Mouse (Mus musculus) v-Abl transformed pro-B cells (cell line): Measurements from ENCODE around the gene Cmya5.

Experiments used
- in situ Hi-C, 2 experiments: fragments of 400-800 bp; cut with MboI; formaldehyde crosslinking; loops; one replicate each; pipeline ENCODE4 v1.15.1; 2025; ENCODE audit not compliant: unreplicated experiment in 2 of 2

The Cmya5 gene

DNA sequence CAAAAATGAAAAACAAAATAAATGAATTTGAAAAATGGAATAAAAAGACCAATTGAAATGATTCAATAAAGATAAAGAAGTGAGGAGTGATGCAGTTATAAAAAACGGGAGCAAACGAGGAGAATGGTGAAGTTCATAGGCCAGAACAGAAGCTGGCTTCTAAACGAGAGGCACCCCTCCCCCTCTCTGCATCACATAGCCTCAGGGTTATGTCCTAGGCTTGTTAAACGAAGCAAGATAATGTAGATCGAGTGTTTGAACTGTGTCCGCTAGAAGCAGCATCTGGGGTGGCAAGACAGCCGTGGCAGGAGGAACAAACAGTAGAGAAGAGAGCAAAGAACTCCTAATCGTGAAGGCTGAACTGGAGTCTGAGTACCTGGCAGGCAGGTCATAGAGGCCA, 74.1 kb downstream of the Cmya5 start:
- in situ Hi-C loops: no loop called here

DNA sequence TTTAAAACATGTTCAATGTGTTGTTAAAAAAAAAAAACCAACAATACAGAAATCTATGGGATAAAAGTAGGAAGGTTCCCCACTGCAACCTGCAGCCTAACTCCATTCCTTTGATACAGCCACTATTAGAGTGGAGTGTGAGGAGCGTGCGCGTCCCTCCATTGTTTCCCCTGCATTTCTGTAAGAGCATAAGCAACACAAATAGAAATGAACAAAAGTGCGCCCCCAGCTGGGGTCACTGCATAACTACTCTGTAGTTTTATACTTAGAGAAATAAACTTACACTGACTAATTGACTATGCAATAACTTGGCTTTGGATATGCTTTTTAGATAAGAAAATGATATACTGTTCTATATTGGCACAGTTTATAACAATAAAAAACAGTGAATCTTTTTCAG, 75.0 kb downstream of the Cmya5 start:
- in situ Hi-C loops: no loop called here

DNA sequence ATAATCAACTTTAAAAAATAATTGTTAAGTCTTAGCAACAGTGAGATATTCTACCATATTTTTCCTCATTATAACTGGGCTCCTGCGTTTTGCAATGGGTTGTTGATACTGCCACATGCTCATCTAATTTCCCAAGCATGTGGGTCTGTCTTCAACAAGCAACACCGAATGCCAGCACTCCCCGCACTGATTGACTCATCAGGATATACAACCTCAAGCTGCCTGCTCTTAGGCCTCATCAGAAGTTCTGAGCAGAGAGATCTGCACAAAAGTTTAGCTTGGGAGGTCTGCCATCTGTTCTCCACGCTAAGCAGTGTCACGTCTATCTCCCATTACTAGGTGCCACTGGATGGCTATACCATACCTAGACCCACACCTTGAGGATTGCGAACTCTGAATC, 76.2 kb downstream of the Cmya5 start:
- in situ Hi-C loops: no loop called here

DNA sequence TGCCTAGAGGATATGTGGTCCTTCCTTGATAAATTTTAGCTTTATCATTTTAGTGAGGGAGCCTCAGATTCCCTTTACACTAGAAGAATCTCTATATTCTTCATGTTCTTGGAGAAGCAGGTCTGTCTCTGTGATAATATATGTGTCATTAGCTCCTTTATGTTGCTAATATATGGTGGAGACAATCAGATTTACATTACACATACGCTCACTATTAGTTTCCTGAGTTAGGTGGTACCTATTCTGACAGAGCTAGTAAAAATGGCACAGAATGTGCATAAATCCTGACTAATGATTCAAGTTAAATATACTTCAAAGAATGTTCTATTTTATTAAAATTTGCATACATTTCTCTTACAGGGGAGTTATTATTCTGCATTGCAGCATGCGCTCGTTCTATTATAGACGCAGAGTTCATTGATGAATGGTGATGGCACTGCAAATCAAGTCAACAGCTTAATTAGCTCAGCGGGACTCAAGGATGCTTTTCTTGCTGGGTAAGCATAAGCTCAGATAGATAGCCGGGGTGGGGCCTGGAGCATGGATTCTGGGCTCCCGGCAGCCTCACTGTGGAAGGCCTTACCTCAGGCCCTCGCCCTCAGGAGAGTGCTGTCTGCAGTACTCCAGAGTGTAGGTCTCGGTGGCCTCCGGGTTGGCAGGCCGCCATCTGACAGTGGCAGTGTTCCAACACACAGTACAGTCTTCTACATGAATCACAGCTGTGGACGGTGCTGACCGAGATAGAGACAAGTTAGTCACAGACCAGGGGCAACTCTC, 81.5 kb downstream of the Cmya5 start:
- in situ Hi-C loops: no loop called here

DNA sequence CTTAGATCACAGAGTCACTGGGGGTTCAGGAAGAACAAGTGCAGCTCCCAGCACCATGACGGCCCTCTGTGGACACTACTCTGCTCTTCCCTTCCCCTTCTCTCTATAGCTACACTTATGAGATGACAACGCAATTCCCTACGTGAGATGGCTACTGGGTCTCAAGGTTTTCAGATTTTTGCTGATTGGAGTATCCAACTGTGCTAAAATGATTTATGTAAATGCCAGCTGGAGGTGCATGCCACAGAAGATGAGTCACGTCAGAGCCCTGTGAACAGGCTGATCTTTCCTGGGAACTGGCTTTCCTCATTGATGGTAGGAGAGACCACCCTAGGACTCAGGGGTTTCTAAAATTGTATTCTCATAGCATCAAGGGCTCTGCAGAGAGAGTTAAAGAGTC, 83.2 kb downstream of the Cmya5 start:
- in situ Hi-C loops: no loop called here

DNA sequence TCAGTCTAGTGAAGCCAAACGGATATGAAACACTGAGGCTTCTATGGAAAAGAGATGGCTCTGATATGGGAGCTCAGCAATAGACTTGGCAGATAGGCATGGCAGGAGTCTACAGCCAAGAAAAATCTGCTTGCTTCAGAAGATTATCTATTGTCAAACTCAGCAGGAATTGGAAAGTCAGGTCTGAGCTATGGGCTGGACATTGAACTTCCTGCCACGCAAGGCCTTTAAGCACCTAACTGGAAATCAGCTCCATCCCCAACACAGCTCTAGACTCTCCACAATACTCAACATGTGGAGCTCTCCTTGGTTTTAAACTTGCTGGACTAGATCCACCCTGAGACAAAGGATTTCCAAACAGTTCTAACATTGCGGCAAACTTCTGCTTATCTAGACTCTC, 84.1 kb downstream of the Cmya5 start:
- in situ Hi-C loops: no loop called here

DNA sequence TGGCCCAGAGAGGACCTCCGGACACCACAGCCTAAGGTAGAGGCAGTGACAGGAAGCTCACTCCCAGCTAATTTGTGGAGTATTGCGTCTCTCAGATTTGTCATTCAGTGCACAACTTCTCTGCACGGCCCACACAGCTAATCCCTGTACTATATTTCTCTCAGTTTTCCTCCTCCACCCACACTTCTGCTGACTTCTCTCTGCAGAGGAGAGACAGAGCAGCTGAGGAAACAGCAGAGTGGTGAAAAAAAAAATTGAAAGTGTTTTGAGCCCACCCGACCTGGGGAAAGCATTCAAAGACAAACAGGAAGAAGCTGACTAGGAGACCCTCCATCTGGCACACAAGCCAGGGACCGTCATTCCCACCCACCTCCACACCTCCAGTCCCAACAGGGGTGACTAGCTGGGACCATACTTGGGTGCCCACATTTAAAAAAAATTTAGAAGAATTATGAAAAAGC, 85.9 kb downstream of the Cmya5 start:
- in situ Hi-C loops: no loop called here

DNA sequence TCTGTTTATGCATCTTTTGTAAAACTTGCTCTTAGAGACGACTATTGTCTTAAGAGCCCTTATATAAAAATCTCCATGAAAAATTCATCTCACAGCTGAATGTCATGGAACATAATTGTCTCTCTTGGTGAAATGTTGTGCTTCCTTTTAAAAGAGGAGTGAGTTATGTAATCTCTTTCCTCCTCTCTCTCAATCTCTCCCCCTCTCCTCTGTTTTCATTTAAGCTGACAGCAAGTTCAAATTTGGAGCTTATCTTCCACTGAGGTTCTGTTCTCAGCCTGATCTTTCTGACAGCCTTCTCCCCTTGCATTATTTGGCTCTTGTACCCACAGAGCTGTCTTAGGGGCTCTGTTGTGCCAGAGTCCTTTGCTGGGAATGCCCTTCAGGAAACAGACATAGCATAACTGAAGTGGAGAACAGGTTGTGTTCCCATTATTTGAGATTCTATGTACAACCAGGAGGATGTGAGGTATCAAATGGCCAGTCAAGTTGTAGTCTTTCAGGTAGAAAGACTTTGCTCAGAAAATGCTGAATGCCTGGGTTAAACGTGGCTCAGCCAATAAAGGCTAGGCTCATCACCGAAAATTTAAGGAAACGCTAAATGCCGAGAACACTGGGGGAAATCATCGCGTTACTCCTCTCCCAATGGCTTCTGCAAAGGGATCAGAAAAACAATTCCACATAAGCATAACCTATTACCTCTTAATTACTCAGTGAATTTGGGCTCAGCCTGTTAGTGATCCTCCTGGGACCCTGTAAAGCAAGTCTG, 86.8 kb downstream of the Cmya5 start:
- in situ Hi-C loops: no loop called here

DNA sequence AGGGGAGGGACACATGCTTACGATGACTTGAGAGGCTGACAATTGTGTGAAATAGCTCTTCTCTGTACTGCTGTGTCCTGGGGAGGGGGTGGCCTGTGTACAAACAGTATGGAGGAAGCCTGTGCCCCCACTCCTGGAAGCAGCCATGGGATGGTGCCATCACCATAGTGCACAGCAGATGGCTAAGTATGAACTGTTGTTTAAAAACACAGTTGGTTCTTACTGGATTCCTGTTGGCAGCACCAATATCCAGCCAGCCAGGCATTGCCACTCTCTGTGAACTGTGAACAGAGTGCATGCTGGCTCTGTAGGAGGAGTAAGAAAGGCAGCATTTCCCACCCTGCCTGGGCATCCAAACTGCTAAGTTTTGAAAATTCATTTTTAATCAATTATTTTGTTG, 88.4 kb downstream of the Cmya5 start:
- in situ Hi-C loops: no loop called here

DNA sequence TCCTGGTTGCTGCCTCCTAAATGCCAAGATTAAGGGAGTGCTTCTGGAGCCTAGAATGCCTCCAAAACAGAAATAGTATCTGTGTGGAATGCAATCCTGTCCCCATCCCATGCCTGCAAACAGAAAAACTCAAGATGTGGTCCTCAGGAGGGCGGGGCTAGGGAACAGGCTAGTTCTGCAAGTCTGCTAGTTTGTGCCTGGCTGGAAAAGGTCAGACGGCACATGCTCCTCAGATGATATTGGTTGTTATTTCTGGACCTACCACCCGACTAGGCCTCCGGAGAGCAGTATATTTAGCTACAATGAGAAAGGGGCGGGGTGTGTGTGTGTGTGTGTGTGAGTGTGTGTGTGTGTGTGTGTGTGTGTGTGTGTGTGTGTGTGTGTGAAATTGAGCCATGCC, 93.0 kb downstream of the Cmya5 start:
- in situ Hi-C loops: no loop called here

DNA sequence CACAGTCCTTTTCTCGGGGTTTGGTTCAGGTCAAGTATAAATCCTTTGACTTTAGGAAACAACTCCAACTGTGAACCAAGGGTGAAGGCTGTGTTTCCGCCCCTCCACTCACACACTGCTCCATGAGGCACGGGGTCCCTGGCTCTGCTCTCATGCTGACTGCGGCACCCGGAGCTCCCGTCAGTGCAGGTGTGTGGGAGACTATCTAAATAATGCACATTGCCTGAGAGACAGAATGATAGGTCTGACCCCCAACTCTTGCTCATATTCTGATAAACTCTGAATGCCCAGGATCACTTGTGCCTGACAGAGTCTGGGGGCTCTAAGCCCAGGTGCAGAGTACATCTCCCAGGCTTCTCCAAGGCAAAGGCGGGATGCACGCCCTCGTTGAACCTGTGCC, 103.5 kb downstream of the Cmya5 start:
- in situ Hi-C loops: no loop called here

DNA sequence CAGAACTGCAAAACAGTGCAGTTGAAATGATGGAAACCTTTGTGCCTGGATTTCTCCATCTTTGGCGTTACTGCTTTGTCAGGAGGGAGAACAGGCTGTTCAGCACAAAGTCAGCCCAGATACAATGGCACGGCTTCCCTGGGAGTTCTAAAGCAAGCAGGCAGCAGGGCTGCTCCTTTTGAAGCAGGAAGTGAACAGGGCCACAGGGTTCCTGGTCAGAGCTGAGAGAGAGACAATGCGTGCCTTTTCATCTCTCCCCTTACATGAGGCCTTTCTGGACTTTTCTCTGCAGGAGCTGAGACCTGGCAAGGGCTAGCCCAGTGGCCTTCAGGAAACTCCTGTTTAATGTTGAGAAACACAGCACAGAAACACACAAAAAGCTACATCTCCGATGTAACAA, 108.3 kb downstream of the Cmya5 start:
- in situ Hi-C loops: no loop called here

DNA sequence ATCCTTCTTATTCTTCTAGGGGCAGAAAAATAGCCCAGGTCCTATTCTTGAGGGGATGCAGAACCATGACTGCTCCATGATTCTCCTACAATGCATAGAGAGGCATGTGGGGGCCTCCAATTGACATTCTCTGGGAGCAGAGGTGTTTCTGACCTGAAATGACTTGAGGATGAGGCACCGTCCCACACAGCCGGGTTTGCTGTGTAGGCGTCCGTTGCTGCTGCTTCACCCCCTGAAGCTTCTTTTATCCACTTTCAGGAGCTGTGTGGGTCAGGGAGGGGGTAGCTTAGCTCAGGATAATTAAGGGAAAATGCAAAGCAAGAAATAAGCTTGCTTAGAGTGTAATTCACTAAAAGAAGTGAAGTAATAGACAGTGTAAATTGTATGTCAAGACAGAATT, 115.2 kb downstream of the Cmya5 start:
- in situ Hi-C loops: no loop called here

DNA sequence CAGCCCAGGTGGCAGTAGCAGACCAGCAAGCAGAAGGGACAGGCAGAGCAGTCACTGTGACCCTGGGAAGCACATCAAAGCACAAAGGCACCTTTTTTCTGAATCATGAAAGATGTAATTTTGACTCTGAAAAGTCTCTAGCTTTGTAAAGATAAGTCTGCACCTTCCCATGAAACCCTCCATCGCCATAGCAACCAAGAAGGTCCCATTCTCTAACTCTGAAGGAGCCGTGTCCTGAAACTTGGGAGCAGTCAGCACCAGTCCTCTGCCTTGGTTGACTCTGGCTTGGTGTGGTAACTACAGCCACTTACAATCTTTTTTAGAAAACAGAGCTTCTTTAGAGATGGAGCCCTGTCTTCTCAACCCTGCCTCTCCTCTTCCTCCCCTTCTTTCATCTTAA, 119.7 kb downstream of the Cmya5 start:
- in situ Hi-C loops: no loop called here

DNA sequence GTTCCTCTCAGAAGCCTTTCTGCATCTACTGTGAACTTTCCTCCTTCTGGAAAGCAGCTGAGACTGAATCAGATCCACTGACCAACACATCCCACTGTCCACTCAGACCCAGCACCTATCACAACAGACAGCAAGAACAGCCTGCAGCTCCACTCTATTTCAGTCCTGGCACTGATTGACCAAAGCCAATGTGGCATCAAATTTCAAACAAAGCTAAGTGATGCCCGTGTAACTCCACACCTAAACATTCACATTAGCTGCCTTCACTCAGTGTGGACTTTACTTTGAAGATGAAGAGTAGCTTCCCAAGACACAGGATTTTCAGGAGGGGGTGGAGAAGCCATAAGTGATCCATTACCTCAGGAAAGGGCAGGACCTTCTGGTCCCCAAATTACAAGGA, 122.4 kb downstream of the Cmya5 start:
- in situ Hi-C loops: no loop called here

DNA sequence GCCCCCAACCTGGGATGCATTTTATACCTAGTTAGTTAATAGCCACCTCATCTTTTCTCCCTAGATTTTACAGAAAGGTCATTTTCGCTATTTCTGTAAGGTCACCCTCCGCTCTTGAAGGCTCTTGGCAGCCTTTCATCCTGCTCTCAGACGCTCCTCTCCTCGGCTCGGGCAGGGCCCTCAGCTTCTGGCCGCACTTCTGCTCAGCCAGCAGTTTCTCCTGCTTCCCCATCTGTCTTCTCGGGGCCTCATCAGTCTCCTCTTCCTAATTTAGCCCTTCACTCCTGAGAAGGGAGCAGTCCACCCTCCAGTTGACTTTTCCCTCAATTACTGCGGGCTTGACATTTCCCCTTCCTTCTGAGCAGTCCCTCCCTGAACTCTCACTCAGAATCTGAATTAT, 131.6 kb downstream of the Cmya5 start:
- in situ Hi-C loops: no loop called here

DNA sequence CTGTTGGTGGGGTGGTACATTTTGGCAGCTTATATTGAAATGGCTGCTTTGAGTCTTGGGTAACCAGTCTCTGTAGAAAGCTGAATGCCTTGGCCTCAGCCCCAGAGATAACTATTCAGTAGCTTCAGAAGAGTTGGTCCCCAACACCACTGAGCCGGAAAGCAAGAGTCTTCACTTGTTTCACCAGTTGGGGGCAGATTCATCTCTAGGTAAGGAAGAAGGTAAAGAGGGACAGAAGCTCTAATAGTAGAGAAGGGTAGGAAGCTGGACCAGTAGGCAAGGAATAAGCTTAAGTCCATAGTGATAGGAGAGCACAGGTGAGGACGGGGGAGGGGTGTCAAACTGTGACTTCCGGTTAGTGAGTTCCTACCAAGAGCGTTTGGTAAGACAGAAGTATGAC, 133.2 kb downstream of the Cmya5 start:
- in situ Hi-C loops: no loop called here

DNA sequence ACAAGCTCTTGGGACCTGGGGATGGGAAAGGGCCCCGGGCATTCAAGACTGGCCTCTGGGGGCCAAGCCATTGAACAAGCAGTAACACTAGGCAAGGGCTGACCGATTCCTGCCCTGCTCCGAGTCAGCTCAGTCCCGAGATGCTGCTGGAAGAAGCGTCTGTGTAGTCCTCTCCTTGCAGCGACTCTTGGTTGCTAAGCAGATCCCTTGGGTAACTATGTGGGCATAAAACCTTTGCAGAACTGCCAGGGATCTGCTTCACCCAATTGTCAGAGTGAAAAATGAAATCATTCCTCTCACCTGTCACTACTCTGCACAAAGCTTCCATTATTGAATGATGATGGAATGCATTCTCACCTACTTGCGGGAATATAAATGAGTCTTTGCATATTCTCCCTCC, 134.0 kb downstream of the Cmya5 start:
- in situ Hi-C loops: no loop called here

DNA sequence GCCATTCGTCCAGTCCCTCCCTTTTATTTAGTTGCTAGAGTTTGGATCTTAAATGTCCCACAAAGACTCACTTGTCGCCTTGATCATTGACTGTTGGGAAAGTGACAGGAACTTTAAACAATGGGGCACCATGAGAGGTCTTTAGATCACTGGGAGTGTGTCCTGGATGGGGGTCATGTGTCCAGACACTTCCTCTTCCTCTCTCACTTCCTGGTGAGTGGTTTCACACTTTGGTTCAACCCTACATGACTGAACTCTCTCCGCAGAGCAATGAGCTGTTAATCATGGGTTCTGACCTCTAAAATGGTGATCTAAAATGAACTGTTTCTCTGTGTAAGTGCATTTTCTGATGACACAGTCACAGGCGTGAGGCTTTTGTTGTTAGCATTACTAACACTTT, 137.4 kb downstream of the Cmya5 start:
- in situ Hi-C loops: no loop called here

DNA sequence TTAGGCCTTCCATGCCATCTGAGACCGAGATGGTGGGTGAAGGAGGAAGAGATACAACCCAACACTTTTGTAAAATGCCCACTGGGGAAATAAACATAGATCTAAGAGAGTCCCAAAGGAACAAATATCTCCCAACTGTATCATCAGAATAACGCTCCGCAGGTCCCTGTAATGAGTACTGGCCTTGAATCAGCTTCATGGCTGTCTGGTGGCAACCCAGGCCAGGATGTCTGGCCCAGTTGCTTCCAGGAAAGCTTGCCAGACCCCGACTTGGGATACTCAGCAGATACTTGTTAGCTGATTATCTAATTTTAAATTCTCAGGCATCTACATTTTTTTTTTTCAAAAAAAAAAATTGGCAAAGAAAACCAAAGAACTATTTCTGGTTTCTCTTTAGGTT, 138.2 kb downstream of the Cmya5 start:
- in situ Hi-C loops: no loop called here

DNA sequence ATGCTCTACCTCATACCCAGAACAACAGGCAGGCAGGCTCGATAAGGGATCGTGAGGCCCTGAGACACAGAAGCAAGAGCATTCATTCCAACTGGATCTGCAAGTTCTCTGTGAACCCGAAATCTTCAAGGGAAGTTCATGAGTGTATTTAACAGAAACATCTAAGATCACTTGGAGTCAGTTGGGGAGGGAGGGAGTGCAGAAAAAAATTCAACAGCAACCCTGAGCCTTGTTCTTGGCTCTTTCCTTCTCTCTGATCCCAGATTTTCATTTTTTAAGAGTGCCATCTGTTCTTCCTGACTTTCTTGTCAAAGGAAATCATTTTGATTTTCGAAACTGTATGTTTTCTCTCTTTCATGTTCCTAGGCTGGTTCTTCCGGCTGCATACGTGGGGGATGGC, 140.5 kb downstream of the Cmya5 start:
- in situ Hi-C loops: no loop called here

DNA sequence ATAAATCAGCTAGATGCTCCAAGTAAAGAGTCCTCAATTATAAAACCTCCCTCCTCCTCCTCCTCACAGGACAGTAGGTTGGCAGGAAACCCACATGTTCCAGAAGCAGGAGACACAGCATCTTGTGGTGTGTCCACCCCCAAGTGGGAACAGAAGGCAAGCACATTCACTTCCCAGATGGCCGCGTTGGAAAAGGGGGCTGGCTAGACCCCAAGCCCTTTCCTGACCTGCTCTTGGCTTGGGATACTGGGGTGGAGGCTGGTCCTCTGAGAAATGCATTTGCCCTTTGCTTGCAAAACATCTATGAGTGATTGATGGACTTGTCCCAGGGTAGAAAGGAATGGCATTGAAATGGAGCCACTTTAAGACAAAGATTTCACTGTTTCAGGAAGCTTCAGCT, 142.1 kb downstream of the Cmya5 start:
- in situ Hi-C loops: no loop called here
